Mouse (Mus musculus) olfactory bulb, adult 2 months (tissue): ENCODE measurements at regions not wholly inside any gene's neighbourhood (a gene's known extent, or its start where the extent isn't known, plus 50 kb on each side); places are given as distances from the start of the nearest gene placed in this dataset.
"Not testable (repeated sequence)": the region's sequence is repeated elsewhere in the genome, so short reads cannot be mapped to it uniquely, and the experiment has no call there.

ENCODE experiments used
- H3K27ac ChIP-seq: fragments of 200-500 bp; 2 replicates; pipeline ENCODE4 v1.5.1; 2012; ENCODE audit warnings: low read depth, low read length; ENCODE audit not compliant: insufficient read depth
- H3K4me1 ChIP-seq: fragments of 200-500 bp; 2 replicates; pipeline ENCODE4 v1.6.1; 2012; ENCODE audit warnings: low read length; ENCODE audit not compliant: control insufficient read depth, insufficient read depth
- H3K4me3 ChIP-seq: fragments of 200-500 bp; 2 replicates; pipeline ENCODE4 v1.5.1; 2012; ENCODE audit warnings: mild to moderate bottlenecking, low read depth, low read length, moderate library complexity; ENCODE audit not compliant: insufficient read depth
- CTCF ChIP-seq: fragments of 200-500 bp; IDR thresholded peaks from 2 replicates; pipeline ENCODE4 v1.5.1; 2012; ENCODE audit warnings: low read depth, mild to moderate bottlenecking, low read length, moderate library complexity; ENCODE audit not compliant: insufficient read depth
- POLR2A ChIP-seq: fragments of 200-500 bp; IDR thresholded peaks from 2 replicates; pipeline ENCODE4 v1.6.1; 2012; ENCODE audit warnings: mild to moderate bottlenecking, low read depth, low read length, moderate library complexity; ENCODE audit not compliant: insufficient read depth
- WGBS: fragments of 180-500 bp; shearing (Covaris S2); methylation state at CpG from one replicate; pipeline ENCODE4 v1.1.7; 2018; 5-methylcytosine and 5-hydroxymethylcytosine counted together

DNA sequence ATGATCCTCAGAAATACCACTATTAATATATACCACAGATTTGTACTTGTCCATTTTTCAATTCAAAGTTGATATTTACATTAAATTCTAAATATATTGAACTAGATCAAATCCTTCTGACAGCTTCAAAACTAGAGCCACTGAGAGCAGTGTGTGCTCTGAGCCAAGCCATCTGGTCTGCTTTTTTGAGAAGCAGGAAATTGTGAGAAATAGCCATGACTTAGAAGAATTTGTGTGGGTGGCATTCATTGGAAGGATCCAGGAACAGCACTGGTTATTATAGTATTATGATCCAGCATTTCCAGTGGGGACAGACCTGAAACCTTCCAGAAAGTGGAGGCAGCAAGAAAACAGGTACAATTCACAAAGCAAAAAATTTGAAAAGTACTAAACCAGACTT lies 398.7 kb upstream of the Zfp960 start:
- no peak overlapping the region for H3K4me3 ChIP-seq
- no peak overlapping the region for H3K27ac ChIP-seq
- no peaks in the 10 kb centered on the region for H3K4me1 ChIP-seq
- TF ChIP-seq CTCF (no peak), POLR2A (no peak)

DNA sequence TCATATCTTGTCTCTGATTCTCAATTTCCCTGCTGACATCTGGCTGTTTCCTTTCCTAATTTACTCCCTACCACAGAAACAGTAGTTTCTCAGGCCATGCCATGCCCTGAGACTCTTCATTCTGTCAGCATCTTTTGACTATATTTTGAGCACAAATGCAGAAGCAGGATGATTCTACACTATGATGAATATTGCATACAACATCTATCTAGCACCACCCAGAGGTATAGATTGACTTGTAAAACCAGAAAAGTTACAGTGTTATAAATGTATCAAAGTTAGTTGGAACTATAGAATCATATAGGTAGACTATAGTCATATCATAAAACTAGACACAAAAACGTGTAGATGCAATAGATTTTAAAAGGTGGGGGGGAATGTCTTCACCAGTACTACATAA lies 396.3 kb upstream of the Zfp960 start:
- no peak overlapping the region for H3K27ac ChIP-seq
- WGBS = 77% methylated on average over 1 of the region's 1 CpGs
- no peaks in the 10 kb centered on the region for H3K4me1 ChIP-seq
- H3K4me3 ChIP-seq = no peak overlapping the region
- TF ChIP-seq POLR2A = no peak
- TF ChIP-seq CTCF = no peak

DNA sequence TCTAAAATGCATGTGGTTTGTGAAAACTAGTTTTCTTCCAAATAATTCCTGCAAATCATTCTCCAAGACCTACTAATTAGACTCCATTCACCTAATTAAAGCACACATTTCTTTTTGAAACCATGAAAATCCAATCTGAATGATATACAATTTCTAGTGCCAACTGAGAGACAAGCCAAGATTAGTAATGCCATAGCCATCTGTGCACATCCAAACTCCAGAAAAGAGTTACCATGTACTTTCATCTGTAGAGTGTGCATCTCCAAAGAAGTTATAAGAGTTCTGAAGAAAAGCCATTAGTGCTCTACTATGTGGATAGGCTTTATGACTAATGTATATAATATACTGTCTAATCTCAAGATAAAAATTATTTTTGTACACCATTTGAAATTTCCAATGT lies 359.7 kb upstream of the Zfp960 start:
- Histone ChIP-seq H3K27ac (no peak overlapping the region), H3K4me3 (no peak overlapping the region), H3K4me1 (no peaks in the 10 kb centered on the region)
- TF ChIP-seq CTCF (no peak), POLR2A (no peak)

- H3K27ac ChIP-seq = no peak overlapping the region
- H3K4me3 ChIP-seq = no peak overlapping the region
- WGBS = 93% methylated on average over 1 of the region's 1 CpGs
- no peak for TF ChIP-seq CTCF
- TF ChIP-seq POLR2A = no peak
- no peaks in the 10 kb centered on the region for H3K4me1 ChIP-seq
Observed at GRCm38 (mm10) chr17:16705890-16706289, 358.0 kb upstream of the Zfp960 start.

DNA sequence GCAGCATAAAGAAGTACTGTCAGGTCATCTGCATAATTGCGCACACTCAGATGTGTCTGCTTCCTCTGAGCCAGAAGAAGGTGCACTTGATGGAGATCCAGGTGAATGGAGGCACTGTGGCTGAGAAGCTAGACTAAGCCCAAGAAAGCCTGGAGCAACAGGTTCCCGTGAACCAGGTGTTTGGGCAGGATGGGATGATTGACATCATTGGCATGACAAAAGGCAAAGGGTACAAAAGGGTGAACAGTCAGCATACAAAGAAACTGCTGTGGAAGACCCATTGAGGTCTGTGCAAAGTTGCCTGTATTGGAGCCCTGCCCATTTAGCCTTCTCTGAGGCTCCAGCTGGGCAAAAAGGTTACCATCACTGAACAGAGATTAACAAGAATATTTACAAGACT lies 337.0 kb upstream of the Zfp960 start:
- Histone ChIP-seq H3K4me3 (no peak overlapping the region), H3K27ac (no peak overlapping the region), H3K4me1 (no peaks in the 10 kb centered on the region)
- TF ChIP-seq POLR2A (no peak), CTCF (no peak)
- 84% methylated on average over 2 of the region's 2 CpGs for WGBS

GRCm38 (mm10) chr17:16753090-16753489 lies 310.8 kb upstream of the Zfp960 start:
- Histone ChIP-seq H3K27ac (no peak overlapping the region), H3K4me1 (no peaks in the 10 kb centered on the region), H3K4me3 (no peak overlapping the region)
- 71% methylated on average over 4 of the region's 4 CpGs for WGBS
- TF ChIP-seq CTCF (no peak), POLR2A (no peak)

DNA sequence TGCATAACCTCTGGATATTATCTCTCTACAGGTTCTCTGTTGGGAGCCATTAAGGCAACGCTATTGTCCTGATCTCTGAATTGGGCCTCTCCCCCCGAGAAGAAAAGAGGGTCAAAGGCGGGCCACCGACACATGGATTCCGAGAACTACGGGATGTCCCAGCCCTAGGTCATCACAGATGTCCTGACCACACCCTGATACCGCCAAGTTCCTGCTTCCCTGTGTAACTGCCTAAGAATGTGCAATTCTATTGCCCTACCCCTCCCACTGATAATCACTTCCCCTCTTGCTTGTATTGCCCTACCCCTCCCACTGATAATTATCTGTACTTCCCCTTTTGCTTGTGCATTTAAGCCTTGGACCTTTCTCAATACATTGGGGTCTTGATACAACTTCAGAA lies 293.3 kb upstream of the Zfp960 start:
- not testable (repeated sequence) for H3K27ac ChIP-seq
- 94% methylated on average over 7 of the region's 7 CpGs for WGBS

DNA sequence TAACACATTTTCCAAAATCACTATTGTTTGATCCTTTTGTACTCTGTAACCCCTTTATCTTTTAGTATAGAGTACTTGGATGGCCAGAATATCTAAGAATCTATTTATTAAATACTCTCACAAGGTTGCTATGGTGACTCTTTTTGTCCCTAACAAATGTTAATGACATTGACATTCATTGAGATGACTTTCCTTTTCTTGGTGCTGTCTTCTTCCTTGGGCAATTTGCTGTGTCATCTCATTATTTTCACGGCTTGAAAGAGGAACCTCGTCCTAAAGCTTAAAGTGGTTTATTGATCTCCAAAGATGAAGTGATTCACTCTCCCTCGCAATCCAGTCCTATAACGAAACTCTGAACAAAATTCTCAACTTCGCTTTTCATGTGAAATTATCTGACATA lies 265.6 kb upstream of the Zfp960 start:
- no peak for TF ChIP-seq CTCF
- TF ChIP-seq POLR2A = no peak
- Histone ChIP-seq H3K4me3 (no peak overlapping the region), H3K4me1 (no peaks in the 10 kb centered on the region), H3K27ac (no peak overlapping the region)
- 84% methylated on average over 5 of the region's 5 CpGs for WGBS

More for the DNA sequence above, 293.3 kb upstream of the Zfp960 start:
- not testable (repeated sequence) for H3K4me3 ChIP-seq, H3K4me1 ChIP-seq

DNA sequence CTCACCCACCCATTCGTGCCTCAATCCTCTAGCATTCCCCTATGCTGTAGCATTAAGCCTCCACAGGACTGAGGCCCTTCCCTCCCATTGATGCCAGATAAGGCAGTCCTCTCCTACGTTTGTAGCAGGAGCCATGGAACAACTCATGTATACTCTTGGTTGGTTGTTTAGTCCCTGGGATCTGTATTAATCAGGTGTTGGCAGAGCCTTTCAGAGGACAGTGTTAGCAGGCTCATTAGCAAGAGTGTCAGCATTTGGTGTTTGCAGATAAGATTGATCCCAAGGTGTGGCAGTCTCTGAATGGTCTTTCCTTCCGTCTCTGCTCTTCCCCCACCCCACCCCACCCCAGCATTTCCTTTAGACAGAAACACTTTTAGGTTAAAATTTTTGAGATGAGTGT lies 258.9 kb upstream of the Zfp960 start:
- Histone ChIP-seq H3K4me3 (no peak overlapping the region), H3K27ac (no peak overlapping the region), H3K4me1 (no peaks in the 10 kb centered on the region)
- 54% methylated on average over 3 of the region's 3 CpGs for WGBS
- TF ChIP-seq CTCF = no peak
- no peak for TF ChIP-seq POLR2A

DNA sequence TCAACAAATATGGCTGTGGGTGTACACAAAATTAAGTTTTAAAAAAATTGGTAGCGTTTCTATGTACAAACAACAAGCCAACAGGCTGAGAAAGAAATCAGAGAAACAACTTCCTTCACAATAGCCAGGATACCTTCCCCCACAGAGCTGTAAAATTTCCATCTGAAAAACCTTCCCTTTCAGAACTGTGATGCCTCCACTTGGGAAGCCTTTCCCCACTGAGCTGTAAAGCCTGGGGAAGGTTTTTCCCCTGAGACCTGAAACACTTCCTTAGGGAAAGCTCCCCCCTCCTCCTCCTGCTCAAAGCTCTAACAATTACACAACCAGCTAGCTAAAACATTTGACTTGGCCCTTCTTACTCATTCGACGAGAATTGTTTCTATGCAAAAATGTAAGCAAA lies 245.5 kb upstream of the Zfp960 start:
- Histone ChIP-seq H3K4me1 (no peaks in the 10 kb centered on the region), H3K4me3 (no peak overlapping the region), H3K27ac (no peak overlapping the region)
- TF ChIP-seq POLR2A (no peak), CTCF (no peak)
- 30% methylated on average over 3 of the region's 3 CpGs for WGBS
